Mouse (Mus musculus) hindbrain, embryonic 15.5 days (tissue): ENCODE results near the gene Ubb. TPM values are rescaled to one million over a fixed set of nuclear protein-coding genes. Genes with fewer than 3 reads are reported as not detected.

Experiments used
- ATAC-seq: fragments of 200-750 bp; cut with Nextera tagmentation; 2 replicates; pipeline ENCODE4 v1.8.0; 2017; ENCODE audit warnings: low read depth, moderate number of reproducible peaks, moderate TSS enrichment; ENCODE audit not compliant: low FRiP score
- H3K27ac ChIP-seq: fragments of 300-500 bp; sonication (generic); replicated peaks from 2 replicates; pipeline ENCODE4 v1.5.1; 2015; ENCODE audit warnings: mild to moderate bottlenecking, inconsistent platforms
- H3K27me3 ChIP-seq: fragments of 300-500 bp; sonication (generic); 2 replicates; pipeline ENCODE4 v1.6.1; 2015; ENCODE audit warnings: control low read depth, inconsistent platforms
- H3K36me3 ChIP-seq: fragments of 300-500 bp; sonication (generic); 2 replicates; pipeline ENCODE4 v1.6.1; 2015; ENCODE audit warnings: control low read depth, inconsistent platforms
- H3K4me1 ChIP-seq: fragments of 300-500 bp; sonication (generic); replicated peaks from 2 replicates; pipeline ENCODE4 v1.6.1; 2015; ENCODE audit warnings: control low read depth, inconsistent platforms
- H3K4me2 ChIP-seq: fragments of 300-500 bp; sonication (generic); 2 replicates; pipeline ENCODE4 v1.6.1; 2015; ENCODE audit warnings: moderate library complexity, mild to moderate bottlenecking, inconsistent platforms
- H3K4me3 ChIP-seq: fragments of 300-500 bp; sonication (generic); 2 replicates; pipeline ENCODE4 v1.5.1; 2015; ENCODE audit warnings: mild to moderate bottlenecking, inconsistent platforms
- H3K9ac ChIP-seq: fragments of 300-500 bp; sonication (generic); 2 replicates; pipeline ENCODE4 v1.6.1; 2015; ENCODE audit warnings: inconsistent platforms
- H3K9me3 ChIP-seq: fragments of 300-500 bp; sonication (generic); 2 replicates; pipeline ENCODE4 v1.6.1; 2016; ENCODE audit warnings: control low read depth, inconsistent platforms
- WGBS: fragments of 180-500 bp; shearing (Covaris S2); methylation state at CpG from one replicate; pipeline ENCODE4 v1.1.7; 2015; 5-methylcytosine and 5-hydroxymethylcytosine counted together
- polyA plus RNA-seq: library from polyadenylated mRNA; unstranded; fragments of >200 nt; fragmentation: Nextera tagmentation; extraction: Ambion mirVana; gene quantifications from 2 replicates; pipeline ENCODE4 v1.2.1, GENCODE M21; 2015

Gene Ubb
- polyA plus RNA-seq, 1 experiment from 2014 or later: 4,365 TPM

GRCm38 (mm10) chr11:62553633-62554032 is 2.7 kb downstream of the Ubb start:
- peaks cover 43% of the 10 kb centered on the region for H3K4me1 ChIP-seq
- H3K4me2 ChIP-seq: peak overlapping the region; percentile 98
- H3K27ac ChIP-seq: no peak overlapping the region
- no peaks in the 10 kb centered on the region for H3K9me3 ChIP-seq
- WGBS: 77% methylated on average over 5 of the region's 5 CpGs
- H3K4me3 ChIP-seq: peak overlapping the region; percentile 50
- peak overlapping the region; percentile 49 for H3K9ac ChIP-seq
- ATAC-seq: no peak
- H3K36me3 ChIP-seq: peaks cover 10% of the 10 kb centered on the region; the same call in 1 of the 2 replicates
- H3K27me3 ChIP-seq: no peaks in the 10 kb centered on the region

GRCm38 (mm10) chr11:62554163-62554855 is 3.3 kb downstream of the Ubb start:
- peaks cover 10% of the 10 kb centered on the region; the same call in 1 of the 2 replicates for H3K36me3 ChIP-seq
- WGBS: 63% methylated on average over 5 of the region's 5 CpGs
- no peak overlapping the region for H3K27ac ChIP-seq
- no peak overlapping the region; the same call in none of the 2 replicates for H3K9ac ChIP-seq
- H3K9me3 ChIP-seq: no peaks in the 10 kb centered on the region
- H3K27me3 ChIP-seq: no peaks in the 10 kb centered on the region
- ATAC-seq: no peak
- peak overlapping the region; percentile 98 for H3K4me2 ChIP-seq
- H3K4me1 ChIP-seq: peaks cover 36% of the 10 kb centered on the region
- H3K4me3 ChIP-seq: peak overlapping the region; percentile 50

GRCm38 (mm10) chr11:62554934-62555517 is 4.1 kb downstream of the Ubb start:
- peak overlapping the region; percentile 50 for H3K4me3 ChIP-seq
- no peak for ATAC-seq

GRCm38 (mm10) chr11:62555896-62556412 is 5.0 kb downstream of the Ubb start:
- Histone ChIP-seq H3K4me1 (peaks cover 28% of the 10 kb centered on the region), H3K4me3 (no peak overlapping the region), H3K9me3 (no peaks in the 10 kb centered on the region), H3K4me2 (no peak overlapping the region), H3K9ac (no peak overlapping the region), H3K36me3 (peaks cover 10% of the 10 kb centered on the region; the same call in 1 of the 2 replicates), H3K27me3 (no peaks in the 10 kb centered on the region), H3K27ac (no peak overlapping the region)
- no peak for ATAC-seq

More at GRCm38 (mm10) chr11:62554934-62555517, 4.1 kb downstream of the Ubb start:
- Histone ChIP-seq H3K27me3 (no peaks in the 10 kb centered on the region), H3K27ac (no peak overlapping the region), H3K4me1 (peaks cover 29% of the 10 kb centered on the region), H3K4me2 (peak overlapping the region; percentile 98), H3K9ac (no peak overlapping the region), H3K36me3 (peaks cover 10% of the 10 kb centered on the region; the same call in 1 of the 2 replicates), H3K9me3 (no peaks in the 10 kb centered on the region)

GRCm38 (mm10) chr11:62557205-62557604 is 6.2 kb downstream of the Ubb start:
- Histone ChIP-seq H3K4me3 (no peak overlapping the region), H3K4me2 (no peak overlapping the region), H3K9ac (no peak overlapping the region), H3K4me1 (peaks cover 28% of the 10 kb centered on the region), H3K27ac (no peak overlapping the region), H3K27me3 (no peaks in the 10 kb centered on the region), H3K9me3 (no peaks in the 10 kb centered on the region), H3K36me3 (peaks cover 10% of the 10 kb centered on the region; the same call in 1 of the 2 replicates)
- ATAC-seq: no peak
- 72% methylated on average over 5 of the region's 5 CpGs for WGBS

GRCm38 (mm10) chr11:62558152-62558551 is 7.2 kb downstream of the Ubb start:
- H3K4me3 ChIP-seq: no peak overlapping the region
- WGBS: 73% methylated on average over 2 of the region's 2 CpGs
- H3K27ac ChIP-seq: no peak overlapping the region

GRCm38 (mm10) chr11:62558961-62559646 is 8.1 kb downstream of the Ubb start:
- no peak overlapping the region for H3K4me3 ChIP-seq
- no peak overlapping the region for H3K4me2 ChIP-seq
- 62% methylated on average over 6 of the region's 6 CpGs for WGBS
- no peak overlapping the region for H3K9ac ChIP-seq
- H3K4me1 ChIP-seq: peaks cover 17% of the 10 kb centered on the region
- H3K36me3 ChIP-seq: peaks cover 4% of the 10 kb centered on the region; the same call in 1 of the 2 replicates
- H3K9me3 ChIP-seq: no peaks in the 10 kb centered on the region
- ATAC-seq: no peak
- no peaks in the 10 kb centered on the region for H3K27me3 ChIP-seq
- no peak overlapping the region for H3K27ac ChIP-seq

More at GRCm38 (mm10) chr11:62558152-62558551, 7.2 kb downstream of the Ubb start:
- Histone ChIP-seq H3K4me2 (no peak overlapping the region), H3K9ac (no peak overlapping the region), H3K27me3 (no peaks in the 10 kb centered on the region), H3K36me3 (peaks cover 9% of the 10 kb centered on the region; the same call in 1 of the 2 replicates), H3K9me3 (no peaks in the 10 kb centered on the region), H3K4me1 (peaks cover 27% of the 10 kb centered on the region)
- no peak for ATAC-seq

- peaks cover 3% of the 10 kb centered on the region for H3K4me1 ChIP-seq
- H3K36me3 ChIP-seq: no peaks in the 10 kb centered on the region
- H3K9ac ChIP-seq: no peak overlapping the region
- no peak overlapping the region for H3K27ac ChIP-seq
- peak overlapping the region; percentile 56 for H3K4me2 ChIP-seq
- WGBS: 27% methylated on average over 43 of the region's 43 CpGs
- H3K4me3 ChIP-seq: peak overlapping the region; percentile 30
- H3K27me3 ChIP-seq: no peaks in the 10 kb centered on the region
- H3K9me3 ChIP-seq: no peaks in the 10 kb centered on the region
- ATAC-seq: no peak
Observed at GRCm38 (mm10) chr11:62560463-62561016, 9.6 kb downstream of the Ubb start.

GRCm38 (mm10) chr11:62563590-62563989 is 12.6 kb downstream of the Ubb start:
- Histone ChIP-seq H3K36me3 (no peaks in the 10 kb centered on the region), H3K9me3 (no peaks in the 10 kb centered on the region), H3K9ac (no peak overlapping the region), H3K27ac (no peak overlapping the region), H3K27me3 (no peaks in the 10 kb centered on the region), H3K4me2 (no peak overlapping the region), H3K4me3 (no peak overlapping the region), H3K4me1 (no peaks in the 10 kb centered on the region; the same call in 1 of the 2 replicates)
- no peak for ATAC-seq
- WGBS: 93% methylated on average over 2 of the region's 2 CpGs

- no peak for ATAC-seq
- no peak overlapping the region for H3K4me2 ChIP-seq
- H3K4me3 ChIP-seq: no peak overlapping the region
- H3K27ac ChIP-seq: no peak overlapping the region
- no peaks in the 10 kb centered on the region for H3K4me1 ChIP-seq
- H3K9me3 ChIP-seq: no peaks in the 10 kb centered on the region
- no peaks in the 10 kb centered on the region for H3K27me3 ChIP-seq
- no peaks in the 10 kb centered on the region for H3K36me3 ChIP-seq
- WGBS: 82% methylated on average over 7 of the region's 7 CpGs
- no peak overlapping the region for H3K9ac ChIP-seq
Observed at GRCm38 (mm10) chr11:62565747-62566146, 14.8 kb downstream of the Ubb start.

- Histone ChIP-seq H3K9me3 (no peaks in the 10 kb centered on the region), H3K4me3 (no peak overlapping the region), H3K9ac (no peak overlapping the region), H3K4me2 (no peak overlapping the region), H3K36me3 (no peaks in the 10 kb centered on the region), H3K4me1 (no peaks in the 10 kb centered on the region), H3K27ac (no peak overlapping the region), H3K27me3 (no peaks in the 10 kb centered on the region)
- no peak for ATAC-seq
- WGBS: 72% methylated on average over 1 of the region's 1 CpGs
Observed at GRCm38 (mm10) chr11:62566211-62566610, 15.2 kb downstream of the Ubb start.

GRCm38 (mm10) chr11:62568300-62568699 is 17.3 kb downstream of the Ubb start:
- no peak overlapping the region for H3K4me2 ChIP-seq
- H3K4me3 ChIP-seq: no peak overlapping the region
- 72% methylated on average over 3 of the region's 3 CpGs for WGBS
- H3K36me3 ChIP-seq: no peaks in the 10 kb centered on the region
- no peak for ATAC-seq
- no peak overlapping the region for H3K9ac ChIP-seq
- H3K27me3 ChIP-seq: no peaks in the 10 kb centered on the region
- H3K9me3 ChIP-seq: no peaks in the 10 kb centered on the region
- no peaks in the 10 kb centered on the region for H3K4me1 ChIP-seq
- H3K27ac ChIP-seq: no peak overlapping the region
